Mouse (Mus musculus): ENCODE results near the gene Lgals4.

GRCm38 (mm10) chr7:28826402-28826772, 7.3 kb upstream of the Lgals4 start:
- TF ChIP-seq CTCF (IDR thresholded peaks at IDR 0.05; ENCODE audit: control insufficient read depth, insufficient read depth, insufficient read length) (no peak), MAX (IDR thresholded peaks at IDR 0.05) (no peak), USF1 (IDR thresholded peaks at IDR 0.05; ENCODE audit: low read depth) (no peak), CEBPB (IDR thresholded peaks at IDR 0.05; ENCODE audit: low read depth) (no peak), MYOD1 (IDR thresholded peaks at IDR 0.05; ENCODE audit: control insufficient read depth, insufficient read length, low read depth) (no peak), MYOG (IDR thresholded peaks at IDR 0.05; ENCODE audit: control insufficient read depth, extremely low read depth, insufficient read length) (no peak)
